Mouse (Mus musculus): ENCODE data around the gene Arap1. TPM values are rescaled to one million over a fixed set of nuclear protein-coding genes. Genes with fewer than 3 reads are reported as not detected.

Gene Arap1
- polyA plus RNA-seq, 1 experiment from 2014 or later = 17.2 TPM

GRCm38 (mm10) chr7:101385331-101385733 lies 37.5 kb downstream of the Arap1 start:
- H3K27me3 ChIP-seq = no peaks in the 10 kb centered on the region
- H3K9me3 ChIP-seq (replicated peaks) = no peaks in the 10 kb centered on the region
- WGBS = 47% methylated on average over 6 of the region's 6 CpGs
- H3K36me3 ChIP-seq = no peaks in the 10 kb centered on the region
- H3K27ac ChIP-seq = no peak overlapping the region
- H3K4me1 ChIP-seq = peaks cover 8% of the 10 kb centered on the region
- no peak overlapping the region for H3K4me3 ChIP-seq
- H3K4me2 ChIP-seq (replicated peaks) = no peak overlapping the region
- no peak for ATAC-seq (ENCODE audit: low FRiP score)
- H3K9ac ChIP-seq = no peak overlapping the region

GRCm38 (mm10) chr7:101385866-101386452 lies 38.1 kb downstream of the Arap1 start:
- Histone ChIP-seq H3K27ac (no peak overlapping the region), H3K9me3 (replicated peaks) (no peaks in the 10 kb centered on the region), H3K9ac (no peak overlapping the region), H3K4me3 (no peak overlapping the region), H3K36me3 (no peaks in the 10 kb centered on the region), H3K4me2 (replicated peaks) (no peak overlapping the region), H3K27me3 (no peaks in the 10 kb centered on the region), H3K4me1 (peaks cover 8% of the 10 kb centered on the region)
- 56% methylated on average over 5 of the region's 10 CpGs for WGBS
- ATAC-seq (ENCODE audit: low FRiP score) = no peak

- Histone ChIP-seq H3K27ac (no peak overlapping the region), H3K36me3 (no peaks in the 10 kb centered on the region), H3K27me3 (no peaks in the 10 kb centered on the region), H3K9ac (no peak overlapping the region), H3K9me3 (replicated peaks) (no peaks in the 10 kb centered on the region), H3K4me3 (no peak overlapping the region), H3K4me1 (peaks cover 21% of the 10 kb centered on the region), H3K4me2 (replicated peaks) (no peak overlapping the region)
- 85% methylated on average over 6 of the region's 6 CpGs for WGBS
- no peak for ATAC-seq (ENCODE audit: low FRiP score)
Measured at GRCm38 (mm10) chr7:101389256-101389655, 41.4 kb downstream of the Arap1 start.

- H3K9ac ChIP-seq = no peak overlapping the region
- H3K36me3 ChIP-seq = no peaks in the 10 kb centered on the region
- H3K27ac ChIP-seq = no peak overlapping the region
- no peak overlapping the region for H3K4me3 ChIP-seq
- H3K9me3 ChIP-seq (replicated peaks) = no peaks in the 10 kb centered on the region
- ATAC-seq (ENCODE audit: low FRiP score) = peak; percentile 15; the same call in 1 of the 2 replicates
- no peak overlapping the region for H3K4me2 ChIP-seq (replicated peaks)
- H3K27me3 ChIP-seq = no peaks in the 10 kb centered on the region
- peaks cover 13% of the 10 kb centered on the region for H3K4me1 ChIP-seq
- 85% methylated on average over 4 of the region's 4 CpGs for WGBS
Measured at GRCm38 (mm10) chr7:101391909-101392479, 44.1 kb downstream of the Arap1 start.

- Histone ChIP-seq H3K27ac (peak overlapping the region; percentile 36; the same call in 1 of the 2 replicates), H3K4me1 (peaks cover 13% of the 10 kb centered on the region), H3K9ac (no peak overlapping the region), H3K4me2 (replicated peaks) (no peak overlapping the region), H3K4me3 (no peak overlapping the region), H3K36me3 (no peaks in the 10 kb centered on the region), H3K9me3 (replicated peaks) (no peaks in the 10 kb centered on the region), H3K27me3 (no peaks in the 10 kb centered on the region)
- 64% methylated on average over 4 of the region's 4 CpGs for WGBS
- no peak for ATAC-seq (ENCODE audit: low FRiP score)
Measured at GRCm38 (mm10) chr7:101393015-101393414, 45.1 kb downstream of the Arap1 start.

- Histone ChIP-seq H3K4me3 (no peak overlapping the region), H3K9me3 (replicated peaks) (no peaks in the 10 kb centered on the region), H3K27me3 (no peaks in the 10 kb centered on the region), H3K36me3 (no peaks in the 10 kb centered on the region), H3K27ac (peak overlapping the region; percentile 49), H3K4me2 (replicated peaks) (0 out of 2 replicates have a peak overlapping the region, but pooled peaks have one; percentile 9), H3K4me1 (peaks cover 13% of the 10 kb centered on the region), H3K9ac (0 out of 2 replicates have a peak overlapping the region, but pooled peaks have one; percentile 14)
- ATAC-seq (ENCODE audit: low FRiP score) = peak; percentile 35; the same call in 1 of the 2 replicates
- WGBS = 43% methylated on average over 8 of the region's 8 CpGs
Measured at GRCm38 (mm10) chr7:101393694-101394504, 46.0 kb downstream of the Arap1 start.

- 69% methylated on average over 3 of the region's 3 CpGs for WGBS
- H3K4me2 ChIP-seq (replicated peaks) = 0 out of 2 replicates have a peak overlapping the region, but pooled peaks have one; percentile 9
- ATAC-seq (ENCODE audit: low FRiP score) = 0 out of 2 replicates have a peak, but pooled peaks have one; percentile 17
Measured at GRCm38 (mm10) chr7:101394569-101394968, 46.7 kb downstream of the Arap1 start.

GRCm38 (mm10) chr7:101395471-101395870 lies 47.6 kb downstream of the Arap1 start:
- H3K36me3 ChIP-seq = no peaks in the 10 kb centered on the region
- ATAC-seq (ENCODE audit: low FRiP score) = no peak
- H3K4me1 ChIP-seq = peaks cover 13% of the 10 kb centered on the region
- no peak overlapping the region for H3K9ac ChIP-seq
- H3K9me3 ChIP-seq (replicated peaks) = no peaks in the 10 kb centered on the region
- H3K4me3 ChIP-seq = no peak overlapping the region
- H3K27ac ChIP-seq = no peak overlapping the region
- 82% methylated on average over 2 of the region's 2 CpGs for WGBS
- no peak overlapping the region for H3K4me2 ChIP-seq (replicated peaks)
- no peaks in the 10 kb centered on the region for H3K27me3 ChIP-seq

More at GRCm38 (mm10) chr7:101394569-101394968, 46.7 kb downstream of the Arap1 start:
- Histone ChIP-seq H3K4me3 (no peak overlapping the region), H3K9me3 (replicated peaks) (no peaks in the 10 kb centered on the region), H3K27me3 (no peaks in the 10 kb centered on the region), H3K36me3 (no peaks in the 10 kb centered on the region), H3K4me1 (peaks cover 13% of the 10 kb centered on the region), H3K9ac (no peak overlapping the region), H3K27ac (peak overlapping the region; percentile 49; the same call in 1 of the 2 replicates)

GRCm38 (mm10) chr7:101397175-101397574 lies 49.3 kb downstream of the Arap1 start:
- H3K27me3 ChIP-seq = no peaks in the 10 kb centered on the region
- 90% methylated on average over 4 of the region's 4 CpGs for WGBS
- no peaks in the 10 kb centered on the region for H3K36me3 ChIP-seq
- H3K9me3 ChIP-seq (replicated peaks) = no peaks in the 10 kb centered on the region
- ATAC-seq (ENCODE audit: low FRiP score) = no peak
- no peak overlapping the region for H3K9ac ChIP-seq
- no peak overlapping the region for H3K4me3 ChIP-seq
- no peak overlapping the region for H3K4me2 ChIP-seq (replicated peaks)
- H3K4me1 ChIP-seq = peaks cover 10% of the 10 kb centered on the region; the same call in 1 of the 2 replicates
- H3K27ac ChIP-seq = no peak overlapping the region

- Histone ChIP-seq H3K27ac (no peak overlapping the region), H3K9me3 (replicated peaks) (no peaks in the 10 kb centered on the region), H3K4me1 (no peaks in the 10 kb centered on the region), H3K27me3 (no peaks in the 10 kb centered on the region), H3K4me2 (replicated peaks) (no peak overlapping the region), H3K36me3 (no peaks in the 10 kb centered on the region), H3K4me3 (no peak overlapping the region), H3K9ac (no peak overlapping the region)
- WGBS = 89% methylated on average over 7 of the region's 7 CpGs
- ATAC-seq (ENCODE audit: low FRiP score) = no peak
Measured at GRCm38 (mm10) chr7:101401510-101401909, 53.6 kb downstream of the Arap1 start.

- no peak for ATAC-seq (ENCODE audit: low FRiP score)
- H3K9ac ChIP-seq = no peak overlapping the region
- no peak overlapping the region for H3K4me2 ChIP-seq (replicated peaks)
- no peaks in the 10 kb centered on the region for H3K27me3 ChIP-seq
- no peaks in the 10 kb centered on the region for H3K4me1 ChIP-seq
- no peak overlapping the region for H3K27ac ChIP-seq
- no peaks in the 10 kb centered on the region for H3K9me3 ChIP-seq (replicated peaks)
- H3K36me3 ChIP-seq = no peaks in the 10 kb centered on the region
- WGBS = 98% methylated on average over 5 of the region's 5 CpGs
- H3K4me3 ChIP-seq = no peak overlapping the region
Measured at GRCm38 (mm10) chr7:101403831-101404230, 56.0 kb downstream of the Arap1 start.

GRCm38 (mm10) chr7:101410267-101410936 lies 62.5 kb downstream of the Arap1 start, which contains the start of gene Gm45837:
Gm45837 (plus strand) TSS chr7:101410886.
- H3K4me2 ChIP-seq (replicated peaks) = no peak within 1 kb of the TSS
- no peaks in the 10 kb centered on the region for H3K27me3 ChIP-seq
- H3K9ac ChIP-seq = no peak within 1 kb of the TSS
- H3K36me3 ChIP-seq = no peaks in the 10 kb centered on the region
- no peak within 1 kb of the TSS for H3K27ac ChIP-seq
- ATAC-seq (ENCODE audit: low FRiP score) = no peak
- peaks cover 12% of the 10 kb centered on the region for H3K4me1 ChIP-seq
- whole genome bisulfite sequencing = 83% methylated on average over 11 of the region's 11 CpGs
- H3K9me3 ChIP-seq (replicated peaks) = no peaks in the 10 kb centered on the region
- H3K4me3 ChIP-seq = no peak within 1 kb of the TSS
